Mouse (Mus musculus) kidney, adult 9 months (tissue): Measurements from ENCODE around the gene Vmn1r28.
"Not testable (repeated sequence)": the region's sequence is repeated elsewhere in the genome, so short reads cannot be mapped to it uniquely, and the experiment has no call there.

Experiments
- DNase-seq: peaks from one replicate; pipeline ENCODE4 v3.0.0; 2022

The Vmn1r28 gene

DNA sequence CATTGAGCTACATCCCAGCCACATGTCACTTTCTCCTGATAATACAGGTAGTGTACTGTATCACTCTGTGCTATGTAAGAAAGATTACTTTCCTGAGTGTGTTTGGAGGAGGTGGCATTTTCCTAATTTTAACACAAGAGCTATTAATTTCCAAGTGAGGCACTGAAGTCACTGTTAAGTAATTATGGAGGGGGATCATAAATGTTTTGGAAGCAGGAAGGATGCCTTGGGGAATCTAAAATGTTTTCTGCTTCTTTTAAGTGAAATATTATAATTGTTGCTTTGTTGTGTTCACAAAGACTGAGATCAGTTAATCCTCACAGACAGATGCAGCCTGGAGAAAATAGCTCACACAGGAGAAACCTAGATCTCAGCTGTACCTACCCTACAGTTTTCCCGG, at the start of gene Vmn1r28:
Gene Vmn1r28, plus strand, starts transcription at position 301 of the 400 bp plus-strand sequence.
- DNase-seq: no peak

DNA sequence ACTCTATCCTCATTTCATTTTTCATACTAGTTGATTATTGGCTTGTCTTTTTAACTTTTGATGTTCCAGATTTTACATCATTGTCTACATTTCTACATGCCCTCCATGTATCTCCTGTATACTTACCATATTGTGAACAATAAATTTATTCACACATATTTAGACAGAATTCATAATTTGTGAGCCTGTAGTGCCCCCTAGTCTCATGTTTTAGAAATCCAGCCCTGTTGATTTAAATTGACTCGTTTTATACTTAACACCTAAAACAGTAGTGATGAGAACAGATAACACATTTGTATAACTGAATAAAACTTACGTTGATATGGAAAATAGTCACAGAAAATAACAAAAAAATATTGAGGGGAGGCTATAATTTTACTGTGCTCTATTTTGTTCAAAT, 45.7 kb upstream of the Vmn1r28 start:
- DNase-seq: no peak

DNA sequence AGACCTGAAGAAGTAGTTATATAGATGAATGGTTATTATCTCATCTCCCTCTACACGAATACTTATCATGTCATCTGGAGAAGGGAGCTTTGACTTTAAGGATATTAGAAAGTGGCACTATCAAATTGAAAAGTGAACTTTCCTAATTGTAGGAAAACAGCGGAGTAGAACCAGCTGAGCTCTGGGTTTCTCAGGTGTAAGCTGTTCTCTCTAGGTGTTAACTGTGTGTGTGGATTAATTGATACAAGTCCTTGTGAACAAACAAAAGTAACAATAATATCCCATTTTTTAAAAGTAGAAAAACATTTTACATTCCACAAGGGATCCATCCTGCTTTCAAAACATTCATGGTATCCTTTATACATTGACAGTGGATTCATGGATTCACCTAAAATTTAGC, 43.1 kb upstream of the Vmn1r28 start, which contains the start of gene Vmn1r27:
Gene Vmn1r27, minus strand, starts transcription at position 101 of the 400 bp plus-strand sequence.
- DNase-seq: no peak

DNA sequence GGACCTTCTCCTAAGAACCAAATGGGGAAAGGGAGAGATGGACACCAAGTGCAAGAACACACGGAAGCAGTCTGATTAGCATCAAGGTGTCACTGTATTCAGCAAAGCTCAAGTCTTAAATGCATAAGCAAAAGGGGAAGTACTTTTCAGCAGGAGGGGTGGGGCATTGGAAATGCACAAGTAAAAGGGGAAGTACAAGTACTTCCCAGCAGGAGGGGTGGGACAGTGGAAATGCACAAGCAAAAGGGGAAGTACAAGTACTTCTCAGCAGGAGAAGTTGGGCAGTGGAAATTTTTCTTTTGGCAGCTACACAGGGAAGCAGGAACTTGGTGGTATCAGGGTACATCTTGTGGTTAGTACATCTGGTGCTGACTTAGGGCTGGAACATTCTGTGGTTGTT, 17.8 kb downstream of the Vmn1r28 start:
- not testable (repeated sequence) for DNase-seq

DNA sequence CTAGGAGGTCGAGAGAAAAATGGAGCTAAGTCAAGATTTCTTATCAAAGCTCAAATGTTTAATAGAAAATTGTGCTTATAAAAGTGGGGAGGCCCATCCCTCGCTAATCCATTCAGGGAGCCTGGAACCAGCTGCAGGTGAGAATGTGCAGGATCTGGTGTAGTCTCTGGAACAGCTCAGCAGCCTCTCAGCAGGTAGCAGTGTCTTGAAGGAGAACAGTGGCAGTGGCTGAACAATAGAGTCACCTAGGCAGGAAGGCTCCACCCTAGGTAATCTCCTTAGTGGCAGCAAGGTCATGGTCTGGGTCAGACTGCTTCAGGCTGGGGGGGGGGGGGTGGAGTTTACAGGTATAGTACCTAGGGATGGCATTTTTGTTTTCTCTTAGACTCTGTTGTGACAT, 30.4 kb downstream of the Vmn1r28 start:
- DNase-seq: no peak

DNA sequence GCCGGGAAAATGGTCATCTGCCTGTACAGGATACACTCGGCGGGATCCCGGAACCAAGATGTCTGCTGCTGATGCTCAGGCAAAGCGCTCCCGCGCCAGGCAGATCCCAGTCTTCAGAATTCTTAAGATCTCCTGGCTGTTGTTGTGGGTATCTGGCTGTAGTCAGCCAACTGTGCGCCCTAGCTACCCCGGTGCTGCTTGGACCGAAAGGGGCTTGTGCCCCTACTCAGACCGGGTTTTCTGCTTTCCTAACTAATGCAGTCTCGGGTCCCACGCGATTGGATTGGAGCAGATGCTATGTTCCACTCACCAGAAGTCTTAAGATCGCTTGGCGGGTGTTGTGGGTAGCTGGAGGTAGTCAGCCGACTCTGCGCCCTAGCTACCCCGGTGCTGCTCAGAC, 36.7 kb downstream of the Vmn1r28 start:
- not testable (repeated sequence) for DNase-seq

DNA sequence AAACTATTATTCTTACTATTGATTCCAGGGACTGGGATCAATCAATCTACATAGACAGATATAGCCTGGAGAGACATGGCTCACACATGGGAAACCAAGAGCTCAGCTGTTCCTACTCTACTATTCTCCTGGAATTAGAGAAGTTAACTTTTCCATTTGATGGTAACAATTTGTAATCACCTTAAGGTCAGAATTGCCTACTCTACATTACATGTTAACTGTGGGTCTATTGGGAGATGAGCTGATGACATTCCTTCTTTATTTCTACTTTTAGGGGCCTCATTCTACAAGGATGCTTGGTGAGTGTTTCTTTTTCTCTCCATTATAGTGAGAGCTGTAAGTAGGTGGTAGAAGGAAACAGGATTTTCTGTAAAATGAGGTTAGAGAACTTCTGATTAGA, 39.4 kb downstream of the Vmn1r28 start, which contains the start of gene Vmn1r29:
Gene Vmn1r29, plus strand, starts transcription at position 301 of the 400 bp plus-strand sequence.
- no peak for DNase-seq
